Mouse (Mus musculus) lung, postnatal 0 days (tissue): ENCODE measurements at regions not wholly inside any gene's neighbourhood (a gene's known extent, or its start where the extent isn't known, plus 50 kb on each side); places are given as distances from the start of the nearest gene placed in this dataset.

Experiments
- ATAC-seq: fragments of 200-750 bp; cut with Nextera tagmentation; 2 replicates; pipeline ENCODE4 v1.8.0; 2017; ENCODE audit warnings: moderate library complexity
- DNase-seq: peaks from one replicate; pipeline ENCODE4 v3.0.0-alpha.2; 2016; ENCODE audit warnings: low spot score
- H3K27ac ChIP-seq: fragments of 300-500 bp; sonication (generic); 2 replicates; pipeline ENCODE4 v1.5.1; 2014; ENCODE audit warnings: antibody characterized with exemption, mild to moderate bottlenecking, low read length, mixed read lengths
- H3K27me3 ChIP-seq: fragments of 300-500 bp; sonication (generic); replicated peaks from 2 replicates; pipeline ENCODE4 v1.6.1; 2014; ENCODE audit warnings: low read length, mixed read lengths; ENCODE audit not compliant: insufficient read depth
- H3K36me3 ChIP-seq: fragments of 300-500 bp; sonication (generic); 2 replicates; pipeline ENCODE4 v1.6.1; 2014; ENCODE audit warnings: low read length, mixed read lengths; ENCODE audit not compliant: insufficient read depth
- H3K4me1 ChIP-seq: fragments of 300-500 bp; sonication (generic); 2 replicates; pipeline ENCODE4 v1.6.1; 2014; ENCODE audit warnings: antibody characterized with exemption, low read depth, low read length, mixed read lengths; ENCODE audit not compliant: insufficient read depth
- H3K4me2 ChIP-seq: fragments of 300-500 bp; sonication (generic); replicated peaks from 2 replicates; pipeline ENCODE4 v1.6.1; 2014; ENCODE audit warnings: low read depth, mild to moderate bottlenecking, low read length, moderate library complexity, mixed read lengths
- H3K4me3 ChIP-seq: fragments of 300-500 bp; sonication (generic); 2 replicates; pipeline ENCODE4 v1.5.1; 2014; ENCODE audit warnings: low read depth, low read length
- H3K9ac ChIP-seq: fragments of 300-500 bp; sonication (generic); replicated peaks from 2 replicates; pipeline ENCODE4 v1.6.1; 2014; ENCODE audit warnings: low read depth, mild to moderate bottlenecking
- H3K9me3 ChIP-seq: fragments of 300-500 bp; sonication (generic); 2 replicates; pipeline ENCODE4 v1.6.1; 2016; ENCODE audit warnings: low read length, mixed read lengths
- CTCF ChIP-seq: IDR thresholded peaks from 2 replicates; pipeline ENCODE4 v1.5.1; 2016; ENCODE audit warnings: antibody characterized with exemption, mild to moderate bottlenecking
- EP300 ChIP-seq: IDR thresholded peaks from 2 replicates; pipeline ENCODE4 v1.6.1; 2016; ENCODE audit warnings: antibody characterized with exemption, mild to moderate bottlenecking, control low read depth
- WGBS: fragments of 180-500 bp; shearing (Covaris S2); extraction: QIAGEN DNeasy Blood & Tissue Kit; methylation state at CpG from one replicate; pipeline ENCODE4 v1.1.7; 2014; 5-methylcytosine and 5-hydroxymethylcytosine counted together

DNA sequence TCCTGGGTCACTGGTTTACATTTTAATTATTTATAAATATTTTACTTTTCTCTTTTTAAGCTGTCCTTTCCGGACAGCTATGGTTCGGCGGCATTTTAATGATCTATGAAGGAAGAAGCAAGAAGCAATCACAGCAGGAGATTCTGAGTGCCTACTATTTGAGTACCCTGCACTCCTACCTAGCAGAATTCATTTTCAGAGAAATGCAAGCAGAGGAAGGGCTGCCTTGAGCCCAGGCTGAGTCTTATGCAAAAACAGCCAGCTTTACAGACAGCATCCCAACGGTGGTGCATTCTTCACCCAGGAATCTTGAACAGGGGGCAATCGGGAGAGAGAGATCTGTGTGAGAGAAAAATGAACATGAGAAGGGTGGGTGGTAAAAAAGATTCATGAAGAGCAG is 97.7 kb upstream of the Ankrd1 start:
- no peak for TF ChIP-seq EP300
- TF ChIP-seq CTCF, result no peak
- H3K4me3 ChIP-seq, result no peak overlapping the region
- H3K27me3 ChIP-seq, result no peaks in the 10 kb centered on the region
- ATAC-seq (no peak), DNase-seq (no peak)
- 52% methylated on average over 5 of the region's 5 CpGs for WGBS
- no peaks in the 10 kb centered on the region for H3K36me3 ChIP-seq
- H3K9ac ChIP-seq, result no peak overlapping the region
- H3K4me1 ChIP-seq, result no peaks in the 10 kb centered on the region; the same call in 1 of the 2 replicates
- H3K27ac ChIP-seq, result no peak overlapping the region
- H3K4me2 ChIP-seq, result no peak overlapping the region
- H3K9me3 ChIP-seq, result no peaks in the 10 kb centered on the region

DNA sequence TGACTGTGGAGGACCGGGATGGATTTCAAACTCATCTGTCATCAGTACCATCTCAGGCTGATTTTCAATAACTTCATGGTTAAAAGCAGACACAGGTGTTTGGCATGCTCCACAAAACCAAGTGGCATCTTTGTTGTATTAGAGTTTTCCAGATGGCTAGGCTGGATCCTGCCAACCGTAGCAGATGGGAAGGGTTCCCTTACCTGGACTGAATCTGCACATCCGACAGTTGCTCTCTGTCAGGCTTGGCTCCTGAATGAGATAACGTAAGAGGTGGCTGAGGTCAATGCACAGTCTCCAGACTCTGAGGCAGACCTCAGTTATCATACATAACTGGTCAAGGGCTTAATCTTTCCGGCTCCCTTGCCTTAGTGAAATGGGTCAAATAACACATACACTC is 99.0 kb upstream of the Ankrd1 start:
- Histone ChIP-seq H3K4me1 (no peaks in the 10 kb centered on the region; the same call in 1 of the 2 replicates), H3K36me3 (no peaks in the 10 kb centered on the region), H3K4me3 (no peak overlapping the region), H3K27ac (no peak overlapping the region), H3K9ac (no peak overlapping the region), H3K27me3 (no peaks in the 10 kb centered on the region), H3K9me3 (no peaks in the 10 kb centered on the region), H3K4me2 (no peak overlapping the region)
- TF ChIP-seq EP300 (no peak), CTCF (no peak)
- ATAC-seq (no peak), DNase-seq (no peak)
- WGBS, result 83% methylated on average over 5 of the region's 5 CpGs

DNA sequence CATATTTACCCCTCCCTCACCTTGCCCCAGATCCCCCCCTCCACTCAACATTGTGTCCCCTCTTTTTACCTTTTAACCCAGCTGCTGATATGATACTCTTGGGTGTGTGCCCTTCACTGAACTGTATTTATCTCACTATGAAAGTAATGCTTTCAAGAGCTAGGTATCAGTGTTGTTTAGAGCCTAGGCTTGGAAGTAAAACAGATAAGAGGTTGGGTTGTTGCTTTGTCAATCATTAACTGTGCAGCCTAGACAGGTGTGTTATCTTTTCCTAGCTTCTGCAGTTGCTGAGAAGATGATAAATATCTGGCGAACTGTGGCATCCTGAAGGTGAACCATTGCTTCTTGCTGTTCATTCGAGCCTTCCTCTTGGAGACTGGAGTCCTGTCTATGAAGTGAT is 101.2 kb upstream of the Ankrd1 start:
- WGBS, result 68% methylated on average over 2 of the region's 2 CpGs
- H3K9me3 ChIP-seq, result no peaks in the 10 kb centered on the region
- DNase-seq (no peak), ATAC-seq (no peak)
- H3K4me3 ChIP-seq, result no peak overlapping the region
- no peaks in the 10 kb centered on the region for H3K36me3 ChIP-seq
- no peak for TF ChIP-seq CTCF
- TF ChIP-seq EP300, result no peak
- no peak overlapping the region for H3K9ac ChIP-seq
- H3K27me3 ChIP-seq, result no peaks in the 10 kb centered on the region
- H3K4me1 ChIP-seq, result no peaks in the 10 kb centered on the region
- no peak overlapping the region for H3K27ac ChIP-seq
- H3K4me2 ChIP-seq, result no peak overlapping the region

DNA sequence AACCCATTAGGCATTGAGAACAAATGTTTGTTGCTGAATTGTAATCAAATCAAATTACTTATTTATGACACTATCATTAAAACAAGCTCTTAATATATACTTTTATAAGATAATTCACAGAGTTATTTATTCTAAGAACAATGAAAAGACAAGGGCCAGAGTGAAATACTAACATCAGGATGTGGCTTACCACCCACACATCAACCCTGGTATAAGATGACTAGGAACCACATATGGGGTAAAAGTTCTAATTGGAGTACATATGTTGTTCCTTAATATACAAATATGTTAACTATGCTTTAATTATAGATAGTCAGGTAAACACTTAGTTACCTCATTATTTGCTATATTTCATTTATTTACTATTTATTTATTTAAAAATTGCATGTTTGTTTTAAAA is 101.7 kb upstream of the Ankrd1 start:
- no peak for DNase-seq
- H3K4me1 ChIP-seq, result no peaks in the 10 kb centered on the region
- ATAC-seq, result no peak
- TF ChIP-seq CTCF (no peak), EP300 (no peak)
- H3K27me3 ChIP-seq, result no peaks in the 10 kb centered on the region
- no peak overlapping the region for H3K9ac ChIP-seq
- H3K27ac ChIP-seq, result no peak overlapping the region
- H3K36me3 ChIP-seq, result no peaks in the 10 kb centered on the region
- H3K9me3 ChIP-seq, result no peaks in the 10 kb centered on the region
- no peak overlapping the region for H3K4me3 ChIP-seq
- no peak overlapping the region for H3K4me2 ChIP-seq

DNA sequence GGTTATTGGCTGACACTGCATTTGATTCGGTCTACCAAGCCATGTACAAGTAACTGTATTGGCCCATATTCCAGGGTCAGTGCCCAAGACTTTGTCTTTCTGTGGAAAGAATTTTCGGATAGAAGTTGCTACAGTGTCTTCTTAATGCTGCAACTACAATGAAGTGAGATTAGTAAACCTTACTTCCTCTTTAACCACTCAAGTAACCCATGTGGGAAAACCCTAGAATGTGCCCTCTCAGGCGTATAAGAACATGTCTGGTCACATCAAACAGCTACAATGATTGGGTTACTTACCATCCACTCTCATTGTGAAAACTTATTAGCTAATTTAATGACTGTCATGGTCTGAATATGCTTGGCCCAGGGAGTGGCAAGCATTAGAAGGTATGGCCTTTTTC is 102.3 kb upstream of the Ankrd1 start:
- no peaks in the 10 kb centered on the region for H3K36me3 ChIP-seq
- no peak overlapping the region for H3K4me3 ChIP-seq
- TF ChIP-seq CTCF, result no peak
- TF ChIP-seq EP300, result no peak
- no peaks in the 10 kb centered on the region for H3K4me1 ChIP-seq
- ATAC-seq (no peak), DNase-seq (no peak)
- H3K27ac ChIP-seq, result no peak overlapping the region
- no peaks in the 10 kb centered on the region for H3K27me3 ChIP-seq
- H3K9me3 ChIP-seq, result no peaks in the 10 kb centered on the region
- no peak overlapping the region for H3K4me2 ChIP-seq
- 80% methylated on average over 3 of the region's 3 CpGs for WGBS
- H3K9ac ChIP-seq, result no peak overlapping the region

DNA sequence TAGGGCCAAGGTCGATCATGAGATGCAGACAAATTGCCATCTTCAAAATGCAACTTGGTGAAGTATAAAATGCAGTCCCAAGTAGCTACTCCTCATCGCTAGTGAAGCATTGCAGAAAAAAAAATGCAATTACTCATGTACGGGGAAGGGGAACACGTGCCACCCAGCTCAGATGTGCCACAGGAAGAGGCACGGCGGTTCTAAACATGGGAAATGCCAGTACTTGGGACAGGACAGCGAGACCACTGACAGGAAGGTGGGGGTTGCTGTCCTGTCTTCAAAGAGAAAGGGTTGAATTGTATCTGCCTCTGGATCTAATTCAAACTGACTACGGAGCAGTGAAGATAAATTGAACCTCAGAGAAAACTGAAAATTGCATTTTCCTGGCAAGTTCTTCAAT is 104.6 kb upstream of the Ankrd1 start:
- WGBS, result 35% methylated on average over 8 of the region's 8 CpGs
- Histone ChIP-seq H3K36me3 (no peaks in the 10 kb centered on the region), H3K9ac (no peak overlapping the region), H3K4me3 (no peak overlapping the region), H3K4me2 (no peak overlapping the region), H3K9me3 (no peaks in the 10 kb centered on the region), H3K27me3 (no peaks in the 10 kb centered on the region), H3K4me1 (no peaks in the 10 kb centered on the region), H3K27ac (no peak overlapping the region)
- no peak for DNase-seq
- no peak for ATAC-seq
- TF ChIP-seq CTCF (no peak), EP300 (no peak)

DNA sequence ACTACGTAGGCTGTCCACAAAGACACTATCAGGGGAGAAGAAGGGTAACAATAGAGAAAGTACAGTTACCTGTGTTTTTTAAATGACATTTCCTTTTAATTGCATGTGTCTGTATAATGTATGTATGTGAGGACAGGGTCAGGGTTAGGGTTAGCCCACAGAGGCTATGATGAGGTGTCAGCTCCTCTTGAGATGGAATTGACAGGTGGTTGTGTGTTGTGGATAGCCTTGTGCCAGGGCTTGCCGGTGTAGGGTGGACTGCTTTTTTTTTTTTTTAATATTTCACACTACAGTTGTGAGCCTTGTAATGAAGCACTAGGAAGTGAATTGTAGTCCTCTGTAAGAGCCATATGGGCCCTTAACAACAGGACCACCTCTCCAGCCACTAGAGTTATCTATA is 105.7 kb upstream of the Ankrd1 start:
- no peaks in the 10 kb centered on the region for H3K27me3 ChIP-seq
- no peak overlapping the region for H3K4me2 ChIP-seq
- no peak for TF ChIP-seq CTCF
- no peak for TF ChIP-seq EP300
- no peak overlapping the region for H3K9ac ChIP-seq
- no peak overlapping the region for H3K4me3 ChIP-seq
- H3K9me3 ChIP-seq, result no peaks in the 10 kb centered on the region
- H3K36me3 ChIP-seq, result no peaks in the 10 kb centered on the region
- ATAC-seq (no peak), DNase-seq (no peak)
- H3K4me1 ChIP-seq, result no peaks in the 10 kb centered on the region
- H3K27ac ChIP-seq, result no peak overlapping the region
- WGBS, result 91% methylated on average over 2 of the region's 2 CpGs
